Comparison of ENCODE assay signal across 13 mouse cellular contexts in the genomic region with DNA sequence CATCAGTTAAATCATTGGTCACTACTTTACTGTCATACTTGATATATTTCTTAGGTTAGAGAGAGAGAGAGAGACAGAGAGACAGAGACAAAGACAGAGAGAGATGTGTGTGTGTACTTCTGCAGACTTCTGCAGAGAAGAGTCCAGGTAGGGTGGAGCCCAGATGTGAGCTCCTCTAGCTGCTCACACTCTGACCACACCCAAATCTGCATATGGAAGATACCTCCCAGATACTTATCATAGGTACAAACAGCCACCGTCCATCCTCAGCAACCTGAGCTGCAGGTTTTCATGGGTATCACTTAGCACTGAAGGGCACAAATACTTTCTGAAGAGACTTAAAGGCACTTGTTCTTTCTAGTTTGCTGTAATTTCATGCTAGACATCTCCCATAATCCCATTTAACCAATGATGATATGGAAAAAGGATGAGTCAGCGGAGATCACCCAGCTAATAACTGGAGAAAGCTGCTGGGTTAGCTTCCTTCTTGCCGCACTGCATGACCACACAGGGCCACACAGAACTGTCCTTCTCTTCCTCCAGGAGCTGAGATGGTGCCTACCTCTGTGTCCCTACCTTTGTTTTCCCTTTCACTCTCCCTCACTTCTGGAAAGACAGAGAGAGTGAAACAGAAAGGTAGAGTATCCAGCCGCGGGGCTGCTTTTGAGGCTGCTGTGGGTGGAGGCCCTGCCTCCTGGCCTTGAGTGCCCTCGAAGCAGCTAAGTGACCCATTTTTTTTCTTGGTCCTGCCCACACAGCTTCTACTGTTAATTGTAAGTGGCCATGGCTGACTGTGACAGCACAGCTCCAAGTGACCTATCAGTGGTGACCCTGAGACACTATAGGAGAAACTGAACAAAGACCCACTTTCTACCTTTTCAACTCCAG.
DNase-seq lines count a peak whose midpoint lies in the region; ATAC-seq and TF ChIP-seq lines count a peak whose summit lies in the region.
"Had no signal": no experiment of that assay in that cellular context is flagged by ENCODE, and none has a peak within 500 bp of the region (broad histone marks: within the 10 kb centered on the region; RNA-seq: fewer than 3 reads in every experiment).

No protein-coding gene starts in this region.

- 0 out of 2 replicates have a peak, but pooled peaks cover 6% of the 10 kb centered on the region for H3K4me1 ChIP-seq in heart, embryonic 10.5 days
- H3K4me1 ChIP-seq in heart, adult 2 months (ENCODE audit: control insufficient read depth, insufficient read depth, low read length), result no peaks in the 10 kb centered on the region
- H3K4me1 ChIP-seq: hindbrain, embryonic 15.5 days; midbrain, embryonic 13.5 days had no signal

- H3K9ac ChIP-seq in heart, adult 2 months (ENCODE audit: low read depth, low read length), result no peak overlapping the region
- H3K9ac ChIP-seq: hindbrain, embryonic 15.5 days; limb, embryonic 15.5 days; midbrain, embryonic 13.5 days had no signal

- no peaks in the 10 kb centered on the region for H3K27me3 ChIP-seq in heart, embryonic 10.5 days (ENCODE audit: insufficient read depth, poor library complexity, severe bottlenecking)
- H3K27me3 ChIP-seq in heart, adult 2 months (ENCODE audit: control insufficient read depth, insufficient read depth, low read length), result no peaks in the 10 kb centered on the region
- H3K27me3 ChIP-seq: hindbrain, embryonic 15.5 days; limb, embryonic 15.5 days; midbrain, embryonic 13.5 days had no signal

- 84% methylated on average over 6 of the region's 6 CpGs for WGBS in heart, embryonic 10.5 days
- 94% methylated on average over 6 of the region's 6 CpGs for WGBS in heart, adult 2 months

- TF ChIP-seq EP300 in heart, adult 2 months (IDR thresholded peaks at IDR 0.05; ENCODE audit: insufficient read depth, low read depth, low read length), result no peak

- peak; percentile 58 for ATAC-seq in megakaryocyte-erythroid progenitor cell, adult 5-6 weeks (replicated peaks; ENCODE audit: low FRiP score, low TSS enrichment, poor library complexity, severe bottlenecking)
- ATAC-seq: midbrain, embryonic 13.5 days had no signal

- DNase-seq in heart, embryonic 10.5 days (ENCODE audit: low spot score), result no peak
- DNase-seq in heart, adult 2 months, result no peak
- DNase-seq in ovary, postnatal 36 days (ENCODE audit: low spot score), result peak; percentile 19
- no peak for DNase-seq in ovary, postnatal 14 days (ENCODE audit: low spot score)
- peak; percentile 18 for DNase-seq in induced T-regulatory cell, adult 2 months (ENCODE audit: low read depth)
- DNase-seq in layer of hippocampus, postnatal 14 days (ENCODE audit: low spot score in 2 of 2), result no peak
- no peak for DNase-seq in right cerebral cortex, adult 2 months (ENCODE audit: low spot score in 2 of 2)
- DNase-seq: cerebellum, adult 11 months; kidney, postnatal 25 days had no signal

- peak overlapping the region; percentile 36; the same call in 1 of the 2 replicates for H3K27ac ChIP-seq in heart, embryonic 10.5 days
- no peak overlapping the region for H3K27ac ChIP-seq in heart, adult 2 months
- H3K27ac ChIP-seq: hindbrain, embryonic 15.5 days; limb, embryonic 15.5 days; midbrain, embryonic 13.5 days had no signal

- TF ChIP-seq CTCF in heart, adult 2 months (IDR thresholded peaks at IDR 0.05), result no peak

- H3K79me2 ChIP-seq in heart, adult 2 months (replicated peaks; ENCODE audit: control insufficient read depth, insufficient read depth, low read length), result no peaks in the 10 kb centered on the region

- no peaks in the 10 kb centered on the region for H3K36me3 ChIP-seq in heart, embryonic 10.5 days
- H3K36me3 ChIP-seq in heart, adult 2 months (ENCODE audit: control insufficient read depth, insufficient read depth, low read length), result no peaks in the 10 kb centered on the region
- H3K36me3 ChIP-seq: hindbrain, embryonic 15.5 days; limb, embryonic 15.5 days; midbrain, embryonic 13.5 days had no signal

- no peaks in the 10 kb centered on the region for H3K9me3 ChIP-seq in heart, embryonic 10.5 days
- H3K9me3 ChIP-seq: hindbrain, embryonic 15.5 days; limb, embryonic 15.5 days; midbrain, embryonic 13.5 days had no signal

- no peak for TF ChIP-seq POLR2A in heart, adult 2 months (IDR thresholded peaks at IDR 0.05; ENCODE audit: insufficient read depth, low read depth, low read length)

- no peak overlapping the region for H3K4me3 ChIP-seq in heart, embryonic 10.5 days
- no peak overlapping the region for H3K4me3 ChIP-seq in heart, adult 2 months
- H3K4me3 ChIP-seq: hindbrain, embryonic 15.5 days; limb, embryonic 15.5 days; midbrain, embryonic 13.5 days had no signal

- intact Hi-C loops in heart, adult 2 months (cut with DNase I), result no loop called here

Comparison
In these comparisons a context has a peak if more than half of its experiments do, and no peak if none do; other contexts are left out.
1. DNase-seq: peak in ovary, postnatal 36 days (single experiment) and induced T-regulatory cell, adult 2 months (single experiment); none in heart, embryonic 10.5 days (single experiment), heart, adult 2 months (0 of 2), ovary, postnatal 14 days (single experiment), layer of hippocampus, postnatal 14 days (0 of 2) and right cerebral cortex, adult 2 months (0 of 2).